Mouse (Mus musculus) embryonic fibroblast, embryonic 13.5 days (primary cell): ENCODE measurements around the gene Pgd. TPM values are rescaled to one million over a fixed set of nuclear protein-coding genes. Genes with fewer than 3 reads are reported as not detected.
A peak's percentile ranks its signal among the peaks of the same experiment; 100 is the strongest.
"Not testable (repeated sequence)": the region's sequence is repeated elsewhere in the genome, so short reads cannot be mapped to it uniquely, and the experiment has no call there.

Experiments used
- H3K27ac ChIP-seq: 2 replicates; pipeline ENCODE4 v1.5.1; 2012; ENCODE audit warnings: low read length, control low read depth, inconsistent platforms; ENCODE audit not compliant: insufficient read depth
- H3K4me1 ChIP-seq: 2 replicates; pipeline ENCODE4 v1.6.1; 2011; ENCODE audit warnings: low read length; ENCODE audit not compliant: control insufficient read depth, insufficient read depth
- H3K4me3 ChIP-seq: 2 replicates; pipeline ENCODE4 v1.5.1; 2011; ENCODE audit warnings: mild to moderate bottlenecking, control low read depth, low read length; ENCODE audit not compliant: insufficient read depth
- CTCF ChIP-seq: IDR thresholded peaks from 2 replicates; pipeline ENCODE4 v1.5.1; 2011; ENCODE audit warnings: mild to moderate bottlenecking, control low read depth, low read length, moderate library complexity, borderline replicate concordance; ENCODE audit not compliant: insufficient read depth
- POLR2A ChIP-seq: IDR thresholded peaks from 2 replicates; pipeline ENCODE4 v1.6.1; 2011; ENCODE audit warnings: low read depth, mild to moderate bottlenecking, control low read depth, low read length, moderate library complexity
- polyA plus RNA-seq: library from polyadenylated mRNA; stranded (reverse); fragments of >200 nt; gene quantifications from 2 replicates; pipeline ENCODE4 v1.2.4, GENCODE M21; 2011; ENCODE audit warnings: low read depth; ENCODE audit not compliant: missing spikeins, insufficient read length

The Pgd gene
- polyA plus RNA-seq, 1 experiment = 112 TPM

- Histone ChIP-seq H3K4me1 (no peaks in the 10 kb centered on the region), H3K4me3 (no peak overlapping the region), H3K27ac (no peak overlapping the region)
- TF ChIP-seq POLR2A (no peak), CTCF (peak; percentile 54; the same call in 1 of the 2 replicates)
Measured at GRCm38 (mm10) chr4:149182755-149183154, 16.2 kb upstream of the Pgd start.

GRCm38 (mm10) chr4:149182192-149182591 lies 15.6 kb upstream of the Pgd start:
- Histone ChIP-seq H3K4me1 (no peaks in the 10 kb centered on the region), H3K27ac (no peak overlapping the region), H3K4me3 (no peak overlapping the region)
- TF ChIP-seq CTCF (no peak), POLR2A (no peak)

- Histone ChIP-seq H3K27ac (no peak overlapping the region), H3K4me3 (no peak overlapping the region), H3K4me1 (no peaks in the 10 kb centered on the region)
- TF ChIP-seq POLR2A = no peak
- TF ChIP-seq CTCF = no peak
Measured at GRCm38 (mm10) chr4:149179573-149179972, 13.0 kb upstream of the Pgd start.

GRCm38 (mm10) chr4:149179160-149179559 lies 12.6 kb upstream of the Pgd start:
- Histone ChIP-seq H3K4me1 (no peaks in the 10 kb centered on the region), H3K4me3 (no peak overlapping the region), H3K27ac (no peak overlapping the region)
- TF ChIP-seq CTCF = no peak
- no peak for TF ChIP-seq POLR2A

- Histone ChIP-seq H3K4me3 (no peak overlapping the region), H3K4me1 (no peaks in the 10 kb centered on the region), H3K27ac (no peak overlapping the region)
- no peak for TF ChIP-seq POLR2A
- no peak for TF ChIP-seq CTCF
Measured at GRCm38 (mm10) chr4:149178328-149178727, 11.8 kb upstream of the Pgd start.

- H3K4me1 ChIP-seq = peaks cover 6% of the 10 kb centered on the region
- TF ChIP-seq CTCF (no peak), POLR2A (no peak)
- no peak overlapping the region for H3K4me3 ChIP-seq
- H3K27ac ChIP-seq = no peak overlapping the region
Measured at GRCm38 (mm10) chr4:149177046-149177445, 10.5 kb upstream of the Pgd start.

- Histone ChIP-seq H3K27ac (no peak overlapping the region), H3K4me1 (peaks cover 6% of the 10 kb centered on the region), H3K4me3 (no peak overlapping the region)
- TF ChIP-seq POLR2A (no peak), CTCF (no peak)
Measured at GRCm38 (mm10) chr4:149176645-149177044, 10.1 kb upstream of the Pgd start.

- Histone ChIP-seq H3K4me1 (peaks cover 6% of the 10 kb centered on the region), H3K4me3 (no peak overlapping the region), H3K27ac (no peak overlapping the region)
- TF ChIP-seq POLR2A (no peak), CTCF (no peak)
Measured at GRCm38 (mm10) chr4:149173661-149174060, 7.1 kb upstream of the Pgd start.

- TF ChIP-seq CTCF (no peak), POLR2A (no peak)
- Histone ChIP-seq H3K27ac (peak overlapping the region; percentile 96), H3K4me3 (no peak overlapping the region), H3K4me1 (peaks cover 6% of the 10 kb centered on the region)
Measured at GRCm38 (mm10) chr4:149172666-149173065, 6.1 kb upstream of the Pgd start.

- peak overlapping the region; percentile 96 for H3K27ac ChIP-seq
Measured at GRCm38 (mm10) chr4:149172083-149172482, 5.5 kb upstream of the Pgd start.

GRCm38 (mm10) chr4:149171581-149171981 lies 5.0 kb upstream of the Pgd start:
- H3K27ac ChIP-seq = peak overlapping the region; percentile 96
- TF ChIP-seq CTCF = no peak
- no peak for TF ChIP-seq POLR2A
- no peak overlapping the region for H3K4me3 ChIP-seq

More at GRCm38 (mm10) chr4:149172083-149172482, 5.5 kb upstream of the Pgd start:
- H3K4me1 ChIP-seq = peaks cover 6% of the 10 kb centered on the region
- no peak overlapping the region for H3K4me3 ChIP-seq
- no peak for TF ChIP-seq CTCF
- no peak for TF ChIP-seq POLR2A

GRCm38 (mm10) chr4:149170394-149170931 lies 3.9 kb upstream of the Pgd start:
- peaks cover 6% of the 10 kb centered on the region for H3K4me1 ChIP-seq
- H3K27ac ChIP-seq = peak overlapping the region; percentile 93
- TF ChIP-seq CTCF (no peak), POLR2A (no peak)
- H3K4me3 ChIP-seq = no peak overlapping the region

More at GRCm38 (mm10) chr4:149171581-149171981, 5.0 kb upstream of the Pgd start:
- H3K4me1 ChIP-seq = peaks cover 6% of the 10 kb centered on the region

- H3K27ac ChIP-seq = peak overlapping the region; percentile 93
- not testable (repeated sequence) for H3K4me3 ChIP-seq, H3K4me1 ChIP-seq
Measured at GRCm38 (mm10) chr4:149169926-149170325, 3.4 kb upstream of the Pgd start.
